Mouse (Mus musculus): Measurements from ENCODE around the gene Pan3. TPM values are rescaled to one million over a fixed set of nuclear protein-coding genes. Genes with fewer than 3 reads are reported as not detected.

Pan3 gene
- total and polyA plus RNA-seq, 3 experiments = 60.6 to 61.5 TPM; not detected in 1

- Histone ChIP-seq H3K4me3 (ENCODE audit: control insufficient read depth in 1 of 2, insufficient read depth in 1 of 2, low read depth in 2 of 2, low read length in 2 of 2) (no peak overlapping the region), H3K27ac (ENCODE audit: control insufficient read depth, low read depth, low read length) (no peak overlapping the region), H3K9me3 (replicated peaks; ENCODE audit: insufficient read depth, low read length) (no peaks in the 10 kb centered on the region), H3K27me3 (ENCODE audit: control insufficient read depth in 1 of 2, insufficient read depth in 2 of 2, low read length in 2 of 2) (no peaks in the 10 kb centered on the region), H3K9ac (ENCODE audit: control insufficient read depth, low read depth, low read length, poor library complexity, severe bottlenecking) (no peak overlapping the region), H3K79me2 (ENCODE audit: control insufficient read depth, insufficient read depth, low read length, poor library complexity) (peaks cover 12% of the 10 kb centered on the region; the same call in 1 of the 2 replicates), H3K36me3 (ENCODE audit: control insufficient read depth in 1 of 2, insufficient read depth in 2 of 2, low read length in 2 of 2) (peaks cover 18 to 46% of the 10 kb centered on the region in 2 experiments), H3K4me1 (ENCODE audit: control insufficient read depth in 1 of 2, insufficient read depth in 2 of 2, low read length in 2 of 2) (peaks cover 23 to 37% of the 10 kb centered on the region in 2 experiments)
- no peak for DNase-seq (ENCODE audit: low read depth, low spot score)
- TF ChIP-seq GATA1 (IDR thresholded peaks at IDR 0.05; ENCODE audit: low read depth, low read length) (no peak), CHD2 (IDR thresholded peaks at IDR 0.05; ENCODE audit: low read length) (no peak), CTCF (IDR thresholded peaks at IDR 0.05 in 2 of 3, conservative IDR thresholded peaks at IDR 0.05 in 1 of 3; ENCODE audit: control insufficient read depth in 1 of 3, insufficient read depth in 1 of 3, low read depth in 2 of 3, low read length in 3 of 3, poor library complexity in 1 of 3, severe bottlenecking in 1 of 3) (no peak), TBP (IDR thresholded peaks at IDR 0.05; ENCODE audit: low read depth, low read length) (no peak), HCFC1 (IDR thresholded peaks at IDR 0.05; ENCODE audit: low read depth, low read length) (no peak), GABPA (IDR thresholded peaks at IDR 0.05; ENCODE audit: low read depth, low read length) (no peak), EP300 (IDR thresholded peaks at IDR 0.05; ENCODE audit: low read depth in 1 of 2, low read length in 2 of 2) (no peak), TAL1 (IDR thresholded peaks at IDR 0.05; ENCODE audit: low read length) (no peak), POLR2AphosphoS2 (IDR thresholded peaks at IDR 0.05; ENCODE audit: low read length) (no peak), TCF12 (IDR thresholded peaks at IDR 0.05; ENCODE audit: low read depth, low read length) (no peak), UBTF (IDR thresholded peaks at IDR 0.05; ENCODE audit: borderline replicate concordance, insufficient read depth, low read depth, low read length) (no peak), MAZ (IDR thresholded peaks at IDR 0.05; ENCODE audit: low read depth, low read length) (no peak), MXI1 (IDR thresholded peaks at IDR 0.05; ENCODE audit: low read depth, low read length) (no peak), ZMIZ1 (IDR thresholded peaks at IDR 0.05; ENCODE audit: low read depth, low read length) (no peak), POLR2AphosphoS5 (IDR thresholded peaks at IDR 0.05; ENCODE audit: borderline replicate concordance, low read depth, low read length) (no peak), ELF1 (IDR thresholded peaks at IDR 0.05; ENCODE audit: low read depth, low read length) (no peak), ZNF384 (IDR thresholded peaks at IDR 0.05; ENCODE audit: low read depth, low read length) (no peak), POLR2A (IDR thresholded peaks at IDR 0.05; ENCODE audit: control insufficient read depth in 1 of 2, insufficient read depth in 1 of 2, low read depth in 1 of 2, low read length in 2 of 2, poor library complexity in 1 of 2) (no peak), MYB (IDR thresholded peaks at IDR 0.05; ENCODE audit: low read depth, low read length) (no peak), USF1 (IDR thresholded peaks at IDR 0.05; ENCODE audit: low read depth, low read length) (no peak)
Measured at GRCm38 (mm10) chr5:147473071-147473470, 43.1 kb downstream of the Pan3 start.

GRCm38 (mm10) chr5:147473856-147474255 lies 43.9 kb downstream of the Pan3 start:
- Histone ChIP-seq H3K36me3 (ENCODE audit: control insufficient read depth in 1 of 2, insufficient read depth in 2 of 2, low read length in 2 of 2) (peaks cover 16 to 46% of the 10 kb centered on the region in 2 experiments), H3K9me3 (replicated peaks; ENCODE audit: insufficient read depth, low read length) (no peaks in the 10 kb centered on the region), H3K79me2 (ENCODE audit: control insufficient read depth, insufficient read depth, low read length, poor library complexity) (peaks cover 11% of the 10 kb centered on the region; the same call in 1 of the 2 replicates), H3K4me1 (ENCODE audit: control insufficient read depth in 1 of 2, insufficient read depth in 2 of 2, low read length in 2 of 2) (peaks cover 23 to 34% of the 10 kb centered on the region in 2 experiments), H3K9ac (ENCODE audit: control insufficient read depth, low read depth, low read length, poor library complexity, severe bottlenecking) (no peak overlapping the region), H3K4me3 (ENCODE audit: control insufficient read depth in 1 of 2, insufficient read depth in 1 of 2, low read depth in 2 of 2, low read length in 2 of 2) (no peak overlapping the region), H3K27ac (ENCODE audit: control insufficient read depth, low read depth, low read length) (no peak overlapping the region), H3K27me3 (ENCODE audit: control insufficient read depth in 1 of 2, insufficient read depth in 2 of 2, low read length in 2 of 2) (no peaks in the 10 kb centered on the region)
- DNase-seq (ENCODE audit: low read depth, low spot score) = no peak
- TF ChIP-seq USF1 (IDR thresholded peaks at IDR 0.05; ENCODE audit: low read depth, low read length) = no peak
- TF ChIP-seq TCF12 (IDR thresholded peaks at IDR 0.05; ENCODE audit: low read depth, low read length) = no peak
